Mouse (Mus musculus): Measurements from ENCODE around the gene Oxct2b.
"Not testable (repeated sequence)": the region's sequence is repeated elsewhere in the genome, so short reads cannot be mapped to it uniquely, and the experiment has no call there.

- not testable (repeated sequence) for TF ChIP-seq CTCF (IDR thresholded peaks at IDR 0.05; ENCODE audit: borderline replicate concordance, extremely low read depth, insufficient read depth, insufficient read length); POLR2A (IDR thresholded peaks at IDR 0.05; ENCODE audit: borderline replicate concordance, extremely low read depth, insufficient read depth, insufficient read length, poor library complexity, severe bottlenecking)
Measured at GRCm38 (mm10) chr4:123116640-123117039, 574 bp downstream of the Oxct2b start.

Measured in brain, embryonic 14.5 days (tissue).